Mouse (Mus musculus): Measurements from ENCODE around the gene Gjc2. TPM values are rescaled to one million over a fixed set of nuclear protein-coding genes. Genes with fewer than 3 reads are reported as not detected.

Gjc2 gene
- polyA plus RNA-seq (2015; fragmentation: Nextera tagmentation; extraction: Ambion mirVana) = 3.4 and 3.7 TPM in 2 replicates

DNA sequence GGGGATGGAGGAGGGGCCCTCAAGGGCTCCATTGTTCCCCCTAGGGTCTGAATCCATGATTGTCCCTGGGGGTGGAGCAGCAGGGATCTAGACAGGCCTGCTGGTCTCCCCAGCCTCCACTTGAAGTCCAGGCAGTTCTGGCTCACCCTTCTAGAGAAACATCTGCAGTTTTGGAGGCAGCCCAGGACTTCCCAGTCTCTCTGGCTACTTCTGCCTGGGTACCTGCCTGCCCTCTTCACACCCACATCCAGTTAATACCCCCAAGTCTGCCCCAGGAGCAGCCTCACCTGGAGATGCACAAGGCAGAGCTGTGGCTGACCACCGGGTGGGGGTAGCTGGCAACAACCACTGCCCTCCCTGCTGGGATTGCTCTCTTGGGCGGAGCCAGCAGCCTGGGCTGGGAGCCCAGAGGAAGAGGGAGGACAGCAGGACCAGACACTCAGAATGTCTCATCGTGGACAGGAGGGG lies at the start of gene Gjc2:
TSS of gene Gjc2 (minus strand) at position 350 of the 468 bp plus-strand sequence.

DNA sequence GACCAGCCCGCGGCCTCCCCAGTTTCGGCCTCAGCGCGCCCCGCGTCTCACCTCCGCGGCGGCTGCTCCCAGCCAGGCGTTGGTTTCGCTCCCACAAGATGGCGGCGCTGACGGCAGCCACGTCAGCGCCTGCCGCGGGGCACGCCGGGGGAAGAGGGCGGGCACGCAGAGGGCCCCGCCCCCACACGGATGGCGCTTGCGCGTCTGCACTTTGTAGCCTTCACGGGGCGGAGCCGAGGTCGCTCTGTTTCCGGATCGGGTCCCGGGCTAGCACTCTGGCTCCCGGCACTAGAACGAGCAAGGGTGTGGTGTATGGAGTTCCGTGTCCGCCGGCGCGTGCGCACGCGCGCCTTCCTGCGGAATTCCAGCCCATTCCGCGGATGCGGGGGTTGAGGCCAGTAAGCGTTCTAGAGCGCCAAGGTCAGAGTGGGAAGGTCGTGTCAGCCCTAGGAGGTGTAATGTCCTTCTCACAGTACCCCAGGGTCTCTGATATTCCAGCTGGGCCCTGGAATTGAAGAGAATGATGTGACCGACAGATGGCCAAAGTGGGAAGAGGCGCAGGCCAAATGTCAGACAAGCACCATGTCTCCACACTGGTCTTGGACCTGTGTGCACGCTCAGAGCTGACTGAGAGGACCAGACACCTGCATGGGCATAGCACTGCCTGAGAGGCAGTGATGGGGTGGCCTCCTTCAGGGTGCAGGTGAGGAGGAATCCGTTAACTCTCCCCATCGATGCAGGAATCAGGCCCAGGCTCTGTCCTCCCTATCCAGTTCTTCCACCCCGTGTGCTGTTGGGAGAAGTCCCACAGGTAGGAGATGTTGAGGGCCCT lies 45.3 kb upstream of the Gjc2 start, which contains the start of gene Arf1:
TSS of gene Arf1 (minus strand) at position 149 of the 832 bp plus-strand sequence.

DNA sequence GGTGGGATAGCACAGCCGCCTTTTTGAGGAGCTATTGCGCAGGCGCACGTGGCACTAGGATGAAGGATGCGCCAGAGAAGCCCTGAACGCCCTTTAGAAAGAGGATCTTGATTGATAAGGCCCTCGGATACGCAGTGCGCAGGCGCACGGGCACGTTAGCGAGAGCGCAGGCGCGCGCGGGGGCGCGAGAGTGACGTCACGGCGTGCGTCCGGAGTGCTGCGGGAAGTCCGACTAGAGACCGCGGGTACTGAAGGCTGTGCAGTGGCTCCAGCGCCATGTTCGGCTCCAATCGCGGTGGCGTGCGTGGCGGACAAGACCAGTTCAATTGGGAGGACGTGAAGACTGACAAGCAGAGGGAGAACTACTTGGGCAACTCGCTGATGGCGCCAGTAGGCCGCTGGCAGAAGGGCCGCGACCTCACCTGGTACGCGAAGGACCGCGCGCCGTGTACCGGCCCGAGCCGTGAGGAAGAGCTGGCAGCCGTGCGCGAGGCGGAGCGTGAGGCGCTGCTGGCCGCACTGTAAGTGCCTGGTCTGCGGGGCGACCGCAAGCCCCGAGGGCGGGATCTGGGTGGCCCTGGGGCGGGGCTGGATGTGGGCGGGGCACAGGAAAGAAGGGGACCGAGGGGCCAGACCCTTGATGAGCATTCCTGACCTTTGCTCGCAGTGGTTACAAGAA lies 25.3 kb upstream of the Gjc2 start, which contains the start of gene 2310033P09Rik:
TSS of gene 2310033P09Rik (plus strand) at position 169 of the 679 bp plus-strand sequence.

DNA sequence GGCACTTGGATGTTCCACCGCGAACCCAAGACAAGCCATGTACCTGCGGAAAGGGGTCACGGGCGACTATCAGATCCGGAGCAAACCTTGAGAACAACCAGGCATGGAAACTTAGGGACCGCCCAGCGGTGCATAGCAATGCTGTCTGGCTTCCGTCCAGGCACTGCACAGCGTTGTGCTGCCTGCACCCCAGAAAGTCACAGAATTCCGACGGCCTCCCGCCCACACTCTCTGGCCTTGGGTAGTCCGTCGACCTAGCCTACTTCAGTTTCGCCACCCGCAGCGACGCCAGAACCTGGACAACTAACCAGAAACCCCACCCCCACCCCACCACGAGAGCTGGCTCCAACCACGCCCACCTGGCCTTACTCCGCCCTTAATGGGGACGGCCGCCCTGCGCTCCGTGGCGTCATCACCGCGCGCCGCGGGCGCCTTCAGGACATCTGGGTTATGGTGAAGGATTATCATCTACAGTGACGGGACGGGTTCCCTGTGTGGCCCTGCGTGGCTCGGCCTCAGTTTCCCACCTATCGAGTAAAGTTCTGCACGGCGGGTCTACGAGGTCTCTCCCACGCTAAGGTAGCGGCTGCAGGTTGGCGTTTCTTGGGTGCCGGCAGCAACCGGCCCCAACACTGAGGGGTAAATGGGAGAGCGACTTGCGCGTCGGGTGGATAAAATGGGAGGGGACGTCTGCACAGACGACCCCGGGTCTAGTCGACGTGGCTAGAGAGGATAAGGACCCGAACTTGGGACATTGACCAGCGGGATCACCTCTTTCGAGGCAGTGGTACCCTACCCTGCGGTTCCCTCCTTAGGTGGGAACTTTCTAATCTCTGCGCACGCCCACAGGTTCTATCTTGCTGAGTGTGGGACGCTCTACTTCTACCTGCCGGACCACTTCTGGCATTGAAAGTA lies 19.3 kb upstream of the Gjc2 start, which contains the start of gene Mrpl55:
TSS of gene Mrpl55 (plus strand) at position 406 of the 915 bp plus-strand sequence.

DNA sequence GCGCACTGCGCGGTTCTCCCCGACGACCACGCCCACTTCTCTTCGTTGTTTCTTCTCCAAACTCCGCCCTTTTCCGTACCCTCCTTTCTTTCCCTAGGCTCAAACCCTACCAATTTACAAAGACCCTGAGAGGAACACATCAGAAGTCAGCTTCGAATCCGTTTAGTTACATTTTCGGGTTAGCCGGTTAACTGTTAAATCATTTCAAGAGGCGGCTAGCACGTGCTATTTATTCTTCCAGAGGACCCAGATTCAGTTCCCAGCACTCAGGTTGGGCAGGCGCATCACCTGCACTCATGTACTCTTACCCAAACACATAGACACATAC lies 9.0 kb upstream of the Gjc2 start, which contains the start of gene Guk1:
TSS of gene Guk1 (minus strand) at position 154 of the 328 bp plus-strand sequence.

DNA sequence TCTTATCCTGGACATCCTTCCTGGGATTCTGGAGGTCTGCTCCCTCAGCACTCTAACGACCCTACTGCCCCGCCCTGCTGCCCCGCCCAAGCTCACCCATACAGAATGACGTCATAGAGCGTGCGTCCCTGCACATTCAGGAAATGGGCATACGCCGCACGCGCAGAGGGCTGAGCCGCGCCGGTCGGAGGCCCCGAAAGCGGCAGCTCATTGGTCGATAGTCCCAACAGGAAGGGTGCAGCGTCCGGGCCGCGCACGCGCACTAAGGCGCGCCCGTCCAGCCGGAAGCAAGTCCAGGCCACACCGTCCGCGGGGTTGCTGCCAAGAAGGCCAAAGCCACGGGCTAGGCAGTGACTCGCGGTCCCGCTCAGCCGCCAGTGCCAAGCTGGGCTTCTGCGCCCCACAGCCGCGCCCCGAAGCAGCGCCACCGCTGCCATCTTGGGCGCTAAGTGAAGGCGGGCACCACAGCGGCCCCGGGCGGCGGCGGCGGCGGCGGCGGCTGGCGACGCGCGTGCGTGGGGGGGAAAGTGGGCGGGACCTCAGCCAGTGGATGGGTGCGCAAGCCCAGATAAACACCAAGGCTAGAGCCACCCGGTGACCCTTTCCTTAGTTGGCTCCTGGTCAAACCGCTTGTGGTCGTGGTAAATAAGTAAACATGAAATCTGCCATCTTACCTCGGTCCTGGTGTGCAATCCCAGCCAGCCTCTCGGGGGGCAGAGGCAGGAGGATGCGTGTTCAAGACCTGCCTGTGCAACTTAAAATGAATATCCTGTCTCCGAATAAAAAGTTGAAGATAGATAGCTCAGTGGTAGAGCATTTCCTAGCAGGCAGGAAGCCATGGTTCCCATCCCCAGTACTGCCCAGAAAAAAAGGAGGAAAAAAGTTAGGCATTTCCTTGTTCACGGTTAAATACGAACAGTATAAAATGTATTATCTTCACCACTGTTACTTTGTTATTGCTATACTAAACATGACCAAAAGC lies 19.5 kb downstream of the Gjc2 start, which contains the start of gene Iba57:
TSS of gene Iba57 (minus strand) at position 485 of the 982 bp plus-strand sequence.

DNA sequence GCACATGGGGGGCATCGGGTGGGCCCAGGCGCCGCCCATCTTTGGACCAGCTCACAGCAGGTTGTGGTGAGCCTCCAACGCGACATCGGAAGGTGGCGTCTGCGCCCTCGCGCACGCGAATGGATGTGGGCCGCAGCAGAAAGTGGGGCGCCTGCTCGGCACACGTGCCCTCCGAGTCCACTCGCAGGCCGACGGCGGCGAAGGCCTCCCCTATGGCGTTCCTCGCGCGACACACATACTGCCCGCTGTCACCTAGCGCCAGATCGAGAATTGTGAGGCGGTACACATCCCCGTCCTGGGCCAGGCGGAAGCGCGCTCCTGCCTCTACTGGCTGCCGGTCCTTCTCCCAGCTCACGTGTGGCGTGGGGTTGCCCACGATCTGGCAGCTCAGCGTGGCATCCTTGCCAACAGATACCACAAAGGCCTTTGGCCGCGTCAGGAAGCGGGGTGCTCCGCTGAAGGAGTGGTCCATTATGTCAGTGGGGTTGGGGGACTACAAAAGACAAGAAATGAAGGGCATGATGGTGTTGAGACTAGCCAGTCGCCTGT lies 47.0 kb downstream of the Gjc2 start, which contains the start of gene Obscn:
TSS of gene Obscn (minus strand) at position 499 of the 549 bp plus-strand sequence.

Other genes starting within 250 kb of the Gjc2 start
- 137 and 141 TPM in 2 replicates for gene Rnf187, start 244.3 kb downstream of the Gjc2 start, polyA plus RNA-seq (2015; fragmentation: Nextera tagmentation; extraction: Ambion mirVana)
- gene Hist3h2ba, start 234.3 kb downstream of the Gjc2 start, polyA plus RNA-seq (2015; fragmentation: Nextera tagmentation; extraction: Ambion mirVana) = 2.0 and 2.6 TPM in 2 replicates
- gene Hist3h2a, start 228.5 kb downstream of the Gjc2 start, polyA plus RNA-seq (2015; fragmentation: Nextera tagmentation; extraction: Ambion mirVana) = 13.9 and 14.8 TPM in 2 replicates
- gene Trim17, start 228.5 kb downstream of the Gjc2 start, polyA plus RNA-seq (2015; fragmentation: Nextera tagmentation; extraction: Ambion mirVana) = 0.18 TPM in 1 of 2 replicates, not detected in the other
- 12.4 and 13.0 TPM in 2 replicates for gene Trim11, start 205.1 kb downstream of the Gjc2 start, polyA plus RNA-seq (2015; fragmentation: Nextera tagmentation; extraction: Ambion mirVana)
- 0.26 and 0.33 TPM in 2 replicates for gene Obscn, start 46.8 kb downstream of the Gjc2 start, polyA plus RNA-seq (2015; fragmentation: Nextera tagmentation; extraction: Ambion mirVana)
- gene Iba57, start 19.5 kb downstream of the Gjc2 start, polyA plus RNA-seq (2015; fragmentation: Nextera tagmentation; extraction: Ambion mirVana) = 3.2 and 3.8 TPM in 2 replicates
- 113 and 118 TPM in 2 replicates for gene Guk1, start 9.0 kb upstream of the Gjc2 start, polyA plus RNA-seq (2015; fragmentation: Nextera tagmentation; extraction: Ambion mirVana)
- gene Mrpl55, start 19.3 kb upstream of the Gjc2 start, polyA plus RNA-seq (2015; fragmentation: Nextera tagmentation; extraction: Ambion mirVana) = 79.7 and 89.8 TPM in 2 replicates
- gene 2310033P09Rik, start 25.1 kb upstream of the Gjc2 start, polyA plus RNA-seq (2015; fragmentation: Nextera tagmentation; extraction: Ambion mirVana) = 16.2 and 16.7 TPM in 2 replicates
- 555 and 614 TPM in 2 replicates for gene Arf1, start 45.1 kb upstream of the Gjc2 start, polyA plus RNA-seq (2015; fragmentation: Nextera tagmentation; extraction: Ambion mirVana)
- 0.05 TPM in 1 of 2 replicates, not detected in the other for gene Wnt3a, start 107.5 kb upstream of the Gjc2 start, polyA plus RNA-seq (2015; fragmentation: Nextera tagmentation; extraction: Ambion mirVana)
- gene Wnt9a, start 123.7 kb upstream of the Gjc2 start, polyA plus RNA-seq (2015; fragmentation: Nextera tagmentation; extraction: Ambion mirVana) = 9.9 and 11.7 TPM in 2 replicates
- 0.10 TPM in 1 of 2 replicates, not detected in the other for gene Prss38, start 192.4 kb upstream of the Gjc2 start, polyA plus RNA-seq (2015; fragmentation: Nextera tagmentation; extraction: Ambion mirVana)

All from urinary bladder, postnatal 0 days (tissue).